Mouse (Mus musculus) ES-E14 (cell line): ENCODE results near the gene Cwc25.

ENCODE experiments used
- CHD2 ChIP-seq: IDR thresholded peaks from 2 replicates; pipeline ENCODE4 v1.6.1; 2014; ENCODE audit warnings: mild to moderate bottlenecking, low read depth, low read length, inconsistent platforms
- HCFC1 ChIP-seq: IDR thresholded peaks from 2 replicates; pipeline ENCODE4 v1.6.1; 2012; ENCODE audit warnings: low read length, inconsistent platforms, borderline replicate concordance; ENCODE audit not compliant: insufficient read depth
- MAFK ChIP-seq: IDR thresholded peaks from 2 replicates; pipeline ENCODE4 v1.6.1; 2014; ENCODE audit warnings: mild to moderate bottlenecking, low read depth, low read length, inconsistent platforms; ENCODE audit not compliant: insufficient read depth
- ZNF384 ChIP-seq: IDR thresholded peaks from 2 replicates; pipeline ENCODE4 v1.6.1; 2012; ENCODE audit warnings: low read depth, low read length, inconsistent platforms

DNA sequence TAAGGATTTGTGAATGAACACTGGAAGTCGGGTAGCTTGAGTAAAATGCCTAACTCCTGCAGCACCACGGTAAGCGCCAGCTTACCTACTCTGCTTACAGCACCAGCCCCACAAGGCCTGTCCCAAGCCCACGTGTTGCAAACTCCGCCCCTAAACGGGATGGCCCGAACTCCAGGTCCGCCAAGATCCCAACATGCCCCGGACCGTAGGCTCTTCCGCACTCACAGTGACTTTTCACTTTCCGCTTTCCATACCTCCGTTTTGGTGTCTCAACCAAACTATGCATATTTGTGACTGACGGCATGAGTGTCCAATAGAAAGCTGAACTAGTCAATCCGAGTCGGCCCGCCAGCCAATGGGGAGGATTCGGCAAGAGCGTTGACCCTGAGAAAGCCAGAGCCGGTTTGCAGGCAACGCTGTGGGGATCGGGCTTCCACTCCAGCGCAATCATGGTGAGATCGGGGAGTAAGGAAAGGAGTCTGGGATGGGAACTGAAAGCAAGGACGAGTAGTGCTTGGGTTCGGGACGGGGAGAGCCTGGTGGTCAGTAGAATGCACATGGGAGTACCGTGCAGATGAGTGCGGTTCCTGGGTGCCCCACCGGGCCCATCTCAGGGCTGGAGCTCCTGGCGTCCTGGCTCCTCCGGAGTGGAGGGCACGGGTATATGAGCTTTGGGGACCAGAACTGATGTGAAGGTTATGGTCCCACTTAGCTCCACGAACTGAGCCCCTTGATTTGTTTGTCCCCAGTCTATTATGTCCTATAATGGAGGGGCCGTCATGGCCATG, 63.1 kb downstream of the Cwc25 start, which contains the start of gene Psmb3:
- no peak for TF ChIP-seq ZNF384
- peak; percentile 86 for TF ChIP-seq MAFK
- peak; percentile 72; the same call in 1 of the 2 replicates for TF ChIP-seq HCFC1
- TF ChIP-seq CHD2: peak; percentile 96
